In genomic region chr7:127912938-127913337, GRCm38 (mm10) we compare ENCODE assay signal across 8 mouse cellular contexts. TPM values are rescaled to one million over a fixed set of nuclear protein-coding genes. Genes with fewer than 3 reads are reported as not detected.
DNase-seq lines count a peak whose midpoint lies in the region; ATAC-seq and TF ChIP-seq lines count a peak whose summit lies in the region.
"Had no signal": no experiment of that assay in that cellular context is flagged by ENCODE, and none has a peak within 500 bp of the region (broad histone marks: within the 10 kb centered on the region; RNA-seq: fewer than 3 reads in every experiment).

No protein-coding gene starts in this region.

- no peaks in the 10 kb centered on the region for H3K27me3 ChIP-seq in lung, embryonic 15.5 days
- H3K27me3 ChIP-seq in forebrain, embryonic 10.5 days (ENCODE audit: poor library complexity, severe bottlenecking): no peaks in the 10 kb centered on the region
- H3K27me3 ChIP-seq in limb, embryonic 12.5 days: no peaks in the 10 kb centered on the region
- no peaks in the 10 kb centered on the region for H3K27me3 ChIP-seq in small intestine, adult 2 months (ENCODE audit: control insufficient read depth, insufficient read depth, low read length)

- peak overlapping the region; percentile 82 for H3K4me2 ChIP-seq in lung, embryonic 15.5 days
- H3K4me2 ChIP-seq in limb, embryonic 12.5 days: peak overlapping the region; percentile 68

- peak overlapping the region; percentile 82 for H3K4me3 ChIP-seq in lung, embryonic 15.5 days
- peak overlapping the region; percentile 98 for H3K4me3 ChIP-seq in forebrain, embryonic 10.5 days
- H3K4me3 ChIP-seq in limb, embryonic 12.5 days (replicated peaks): peak overlapping the region; percentile 94
- H3K4me3 ChIP-seq in small intestine, adult 2 months (ENCODE audit: low read depth, low read length): peak overlapping the region; percentile 96

- H3K4me1 ChIP-seq in lung, embryonic 15.5 days: peaks cover 13% of the 10 kb centered on the region
- H3K4me1 ChIP-seq in forebrain, embryonic 10.5 days: peaks cover 17% of the 10 kb centered on the region
- H3K4me1 ChIP-seq in limb, embryonic 12.5 days (replicated peaks): peaks cover 4% of the 10 kb centered on the region; the same call in 1 of the 2 replicates
- peaks cover 3% of the 10 kb centered on the region; the same call in 1 of the 2 replicates for H3K4me1 ChIP-seq in small intestine, adult 2 months (ENCODE audit: control insufficient read depth, insufficient read depth, insufficient read length, low read length)

- H3K9me3 ChIP-seq in lung, embryonic 15.5 days: no peaks in the 10 kb centered on the region
- no peaks in the 10 kb centered on the region for H3K9me3 ChIP-seq in forebrain, embryonic 10.5 days
- no peaks in the 10 kb centered on the region for H3K9me3 ChIP-seq in limb, embryonic 12.5 days

- peaks cover 46% of the 10 kb centered on the region for H3K36me3 ChIP-seq in lung, embryonic 15.5 days
- H3K36me3 ChIP-seq in forebrain, embryonic 10.5 days (replicated peaks): peaks cover 57% of the 10 kb centered on the region
- H3K36me3 ChIP-seq in limb, embryonic 12.5 days: peaks cover 49% of the 10 kb centered on the region
- H3K36me3 ChIP-seq in small intestine, adult 2 months (ENCODE audit: control insufficient read depth, insufficient read depth, low read length): peaks cover 13% of the 10 kb centered on the region

- H3K9ac ChIP-seq in lung, embryonic 15.5 days: peak overlapping the region; percentile 66
- H3K9ac ChIP-seq in limb, embryonic 12.5 days (replicated peaks): peak overlapping the region; percentile 76

- DNase-seq in lung, postnatal 10 days: no peak
- no peak for DNase-seq in forebrain, embryonic 10.5 days (ENCODE audit: extremely low spot score, low spot score)
- DNase-seq in left cerebral cortex, postnatal 25 days (ENCODE audit: low spot score in 2 of 2): no peak
- no peak for DNase-seq in layer of hippocampus, adult 9-11 months

- no peak for TF ChIP-seq POLR2A in small intestine, adult 2 months (IDR thresholded peaks at IDR 0.05; ENCODE audit: low read depth, low read length)

- no peak for TF ChIP-seq CTCF in small intestine, adult 2 months (IDR thresholded peaks at IDR 0.05; ENCODE audit: extremely low read depth, insufficient read length, insufficient replicate concordance, low read depth, low read length)

- H3K27ac ChIP-seq in lung, embryonic 15.5 days: peak overlapping the region; percentile 85; the same call in 1 of the 2 replicates
- peak overlapping the region; percentile 90 for H3K27ac ChIP-seq in forebrain, embryonic 10.5 days
- H3K27ac ChIP-seq in limb, embryonic 12.5 days: peak overlapping the region; percentile 93
- H3K27ac ChIP-seq in small intestine, adult 2 months (ENCODE audit: insufficient read depth, low read depth, low read length): no peak overlapping the region

- intact Hi-C loops in left cerebral cortex, postnatal 25 days (cut with DNase I): no loop called here

- no peak for ATAC-seq in lung, embryonic 15.5 days (ENCODE audit: borderline replicate concordance, extremely low read depth, low FRiP score, low TSS enrichment)
- ATAC-seq in limb, embryonic 12.5 days (ENCODE audit: insufficient number of reproducible peaks, insufficient read depth, low FRiP score, low TSS enrichment, low read depth): no peak

- WGBS in lung, embryonic 15.5 days: 9% methylated on average over 4 of the region's 4 CpGs
- WGBS in forebrain, embryonic 10.5 days: 36% methylated on average over 4 of the region's 4 CpGs
- 32% methylated on average over 4 of the region's 4 CpGs for WGBS in limb, embryonic 12.5 days
- 5% methylated on average over 4 of the region's 4 CpGs for WGBS in small intestine, adult 2 months

RNA-seq across cellular contexts. Expression of gene Kat8, which starts 0.6 kb away (rescaled TPM):
- polyA plus RNA-seq in lung, embryonic 15.5 days (2015; fragmentation: Nextera tagmentation; extraction: Ambion mirVana): 39.5 and 44.3 TPM in 2 replicates
- 47.4 and 49.0 TPM in 2 replicates for polyA plus RNA-seq in forebrain, embryonic 10.5 days (2016; fragmentation: Nextera tagmentation; extraction: Ambion mirVana)
- 50.9 and 51.3 TPM in 2 replicates for polyA plus RNA-seq in limb, embryonic 12.5 days (2016; fragmentation: Nextera tagmentation; extraction: Ambion mirVana)
- polyA plus RNA-seq in small intestine, adult 2 months (2012; rRNA removed): 5.2 and 8.3 TPM in 2 replicates
- total RNA-seq in left cerebral cortex, postnatal 25 days (2021): 10 to 100 TPM; 28.6 to 28.7 TPM

RNA-seq across cellular contexts. Expression of gene Bckdk, which starts 9.1 kb away (rescaled TPM):
- polyA plus RNA-seq in lung, embryonic 15.5 days (2015; fragmentation: Nextera tagmentation; extraction: Ambion mirVana): 134 and 142 TPM in 2 replicates
- 130 and 140 TPM in 2 replicates for polyA plus RNA-seq in forebrain, embryonic 10.5 days (2016; fragmentation: Nextera tagmentation; extraction: Ambion mirVana)
- 83.0 and 90.1 TPM in 2 replicates for polyA plus RNA-seq in limb, embryonic 12.5 days (2016; fragmentation: Nextera tagmentation; extraction: Ambion mirVana)
- 54.4 and 68.3 TPM in 2 replicates for polyA plus RNA-seq in small intestine, adult 2 months (2012; rRNA removed)
- total RNA-seq in left cerebral cortex, postnatal 25 days (2021): 10 to 100 TPM; 33.7 to 37.6 TPM

RNA-seq across cellular contexts. Expression of gene Prss8, which starts 17.0 kb away (rescaled TPM):
- polyA plus RNA-seq in lung, embryonic 15.5 days (2015; fragmentation: Nextera tagmentation; extraction: Ambion mirVana): 80.0 and 84.5 TPM in 2 replicates
- polyA plus RNA-seq in forebrain, embryonic 10.5 days (2016; fragmentation: Nextera tagmentation; extraction: Ambion mirVana): 5.0 and 5.9 TPM in 2 replicates
- 5.0 TPM in 2 replicates for polyA plus RNA-seq in limb, embryonic 12.5 days (2016; fragmentation: Nextera tagmentation; extraction: Ambion mirVana)
- polyA plus RNA-seq in small intestine, adult 2 months (2012; rRNA removed): 30.0 and 41.3 TPM in 2 replicates
- under 1 TPM in 1 of 2 experiments, not detected in 1; 0.64 TPM for total RNA-seq in left cerebral cortex, postnatal 25 days (2021)
- total RNA-seq: adrenal gland, postnatal 36 days had no signal

RNA-seq across cellular contexts. Expression of gene Vkorc1, which starts 17.5 kb away (rescaled TPM):
- 150 and 156 TPM in 2 replicates for polyA plus RNA-seq in lung, embryonic 15.5 days (2015; fragmentation: Nextera tagmentation; extraction: Ambion mirVana)
- polyA plus RNA-seq in forebrain, embryonic 10.5 days (2016; fragmentation: Nextera tagmentation; extraction: Ambion mirVana): 32.2 and 41.4 TPM in 2 replicates
- polyA plus RNA-seq in limb, embryonic 12.5 days (2016; fragmentation: Nextera tagmentation; extraction: Ambion mirVana): 81.7 and 84.7 TPM in 2 replicates
- polyA plus RNA-seq in small intestine, adult 2 months (2012; rRNA removed): 94.3 and 97.7 TPM in 2 replicates
- 10 to 100 TPM; 22.9 to 26.0 TPM for total RNA-seq in left cerebral cortex, postnatal 25 days (2021)

RNA-seq across cellular contexts. Expression of gene Gm21974, which starts 17.7 kb away (rescaled TPM):
- not detected in 2 replicates for polyA plus RNA-seq in lung, embryonic 15.5 days (2015; fragmentation: Nextera tagmentation; extraction: Ambion mirVana)
- polyA plus RNA-seq in forebrain, embryonic 10.5 days (2016; fragmentation: Nextera tagmentation; extraction: Ambion mirVana): not detected in 2 replicates
- not detected in 2 replicates for polyA plus RNA-seq in limb, embryonic 12.5 days (2016; fragmentation: Nextera tagmentation; extraction: Ambion mirVana)
- not detected in 2 replicates for polyA plus RNA-seq in small intestine, adult 2 months (2012; rRNA removed)
- total RNA-seq in left cerebral cortex, postnatal 25 days (2021): not detected
- total RNA-seq: adrenal gland, postnatal 36 days had no signal
